Mouse (Mus musculus) megakaryocyte progenitor cell, adult 5-6 weeks (primary cell): ENCODE data around the gene Gucy1b1. TPM values are rescaled to one million over a fixed set of nuclear protein-coding genes. Genes with fewer than 3 reads are reported as not detected.

ENCODE experiments used
- ATAC-seq: replicated peaks from 2 replicates; pipeline ENCODE4 v1.8.0; 2016; ENCODE audit warnings: mild to moderate bottlenecking, moderate TSS enrichment, inconsistent platforms; ENCODE audit not compliant: poor library complexity
- total RNA-seq, 2 experiments: library from RNA; stranded (forward) in 1 of 2; stranded (reverse) in 1 of 2; fragments of 157-497, 149-512 nt in 1 of 2; fragments of 200-1000 nt in 1 of 2; gene quantifications; 2 replicates each; pipeline versions ENCODE4 v1.2.3 to v1.2.4; 2015 to 2017

Gene Gucy1b1
- total RNA-seq, 2 experiments from 2014 or later, result 0.30 to 0.37 TPM

GRCm38 (mm10) chr3:82036262-82037044 lies 38.0 kb downstream of the Gucy1b1 start:
- ATAC-seq, result no peak

GRCm38 (mm10) chr3:82030008-82030748 lies 44.3 kb downstream of the Gucy1b1 start:
- ATAC-seq, result peak; percentile 85

GRCm38 (mm10) chr3:82029229-82029628 lies 45.3 kb downstream of the Gucy1b1 start:
- ATAC-seq, result peak; percentile 92

- ATAC-seq, result no peak
These were observed 47.2 kb downstream of the Gucy1b1 start for GRCm38 (mm10) chr3:82027286-82027685.

GRCm38 (mm10) chr3:82023065-82023464 lies 51.4 kb downstream of the Gucy1b1 start:
- ATAC-seq, result no peak

- ATAC-seq, result no peak
These were observed 52.0 kb downstream of the Gucy1b1 start for GRCm38 (mm10) chr3:82022421-82022920.

- ATAC-seq, result no peak
These were observed 60.3 kb downstream of the Gucy1b1 start for GRCm38 (mm10) chr3:82014148-82014703.

- no peak for ATAC-seq
These were observed 67.5 kb downstream of the Gucy1b1 start for GRCm38 (mm10) chr3:82007002-82007401.

- peak; percentile 96 for ATAC-seq
These were observed 78.5 kb downstream of the Gucy1b1 start for GRCm38 (mm10) chr3:81995988-81996387.

GRCm38 (mm10) chr3:81995371-81995770 lies 79.1 kb downstream of the Gucy1b1 start:
- no peak for ATAC-seq

GRCm38 (mm10) chr3:81990531-81990930 lies 84.0 kb downstream of the Gucy1b1 start:
- no peak for ATAC-seq

- peak; percentile 37 for ATAC-seq
These were observed 84.8 kb downstream of the Gucy1b1 start for GRCm38 (mm10) chr3:81989692-81990141.

GRCm38 (mm10) chr3:81987628-81988027 lies 86.9 kb downstream of the Gucy1b1 start:
- no peak for ATAC-seq

- no peak for ATAC-seq
These were observed 88.4 kb downstream of the Gucy1b1 start for GRCm38 (mm10) chr3:81986103-81986502.

- ATAC-seq, result no peak
These were observed 89.4 kb downstream of the Gucy1b1 start for GRCm38 (mm10) chr3:81985100-81985499.

GRCm38 (mm10) chr3:81983120-81983895 lies 91.2 kb downstream of the Gucy1b1 start:
- peak; percentile 48; the same call in 1 of the 2 replicates for ATAC-seq

Other genes with a start within 250 kb of the Gucy1b1 start
- 10.3 and 12.2 TPM in 2 replicates for gene Ctso, start 142.1 kb downstream of the Gucy1b1 start, total RNA-seq (2015)
- 4.2 and 10.5 TPM in 2 replicates for gene Ctso, start 142.1 kb downstream of the Gucy1b1 start, total RNA-seq (2017)
- gene Tdo2, start 98.5 kb downstream of the Gucy1b1 start, total RNA-seq (2015), result not detected in 2 replicates
- gene Tdo2, start 98.5 kb downstream of the Gucy1b1 start, total RNA-seq (2017), result not detected in 2 replicates
- not detected in 2 replicates for gene Asic5, start 92.4 kb downstream of the Gucy1b1 start, total RNA-seq (2015)
- not detected in 2 replicates for gene Asic5, start 92.4 kb downstream of the Gucy1b1 start, total RNA-seq (2017)
- 0.17 TPM in 1 of 2 replicates, not detected in the other for gene Gucy1a1, start 71.1 kb upstream of the Gucy1b1 start, total RNA-seq (2015)
- 4.1 TPM in 1 of 2 replicates, not detected in the other for gene Gucy1a1, start 71.1 kb upstream of the Gucy1b1 start, total RNA-seq (2017)